In the genomic region with DNA sequence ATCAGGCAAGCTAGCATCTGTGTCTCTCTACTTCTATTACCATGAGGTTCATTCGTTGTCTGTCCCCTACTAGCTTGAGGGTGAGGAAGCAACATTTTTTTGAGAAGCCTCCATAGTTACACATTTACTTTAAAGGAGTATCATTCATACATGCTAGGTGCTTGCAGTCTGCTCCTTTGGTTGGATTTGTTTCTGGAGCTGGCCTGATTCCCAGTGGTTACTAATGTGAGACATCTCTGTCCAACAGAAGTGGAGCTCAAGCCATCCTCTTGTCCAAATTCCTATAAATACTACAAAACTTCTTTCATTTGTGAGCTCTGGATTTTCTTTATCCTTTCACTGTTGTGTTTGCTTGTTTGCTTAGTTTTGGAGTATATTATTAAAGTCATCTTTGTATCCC, we compare ENCODE assay signal across 18 mouse cellular contexts.
DNase-seq lines count a peak whose midpoint lies in the region.
"Had no signal": no experiment of that assay in that cellular context is flagged by ENCODE, and none has a peak within 500 bp of the region (broad histone marks: within the 10 kb centered on the region; RNA-seq: fewer than 3 reads in every experiment).

No protein-coding gene starts in this region.

- peak; percentile 27 to 36 for DNase-seq in frontal cortex, postnatal 36 days (ENCODE audit: low spot score in 2 of 2)
- no peak for DNase-seq in frontal cortex, postnatal 10 days (ENCODE audit: low spot score in 2 of 2)
- DNase-seq in cerebellum, adult 18-20 months = peak; percentile 24 to 45
- DNase-seq in cerebellum, adult 9-10 months = peak; percentile 26
- DNase-seq in cerebellum, postnatal 36 days = peak; percentile 21 to 39
- DNase-seq in heart, adult 11 months = no peak
- DNase-seq in testis, postnatal 10 days (ENCODE audit: low spot score) = no peak
- DNase-seq: adrenal gland, postnatal 25 days; embryo, embryonic 11 days; gastrocnemius, postnatal 14 days; heart, postnatal 36 days; kidney, adult 8-10 months; kidney, postnatal 10 days; layer of hippocampus, postnatal 36 days; liver; right cerebral cortex, postnatal 4 days; thymus, adult 2 months; thymus, postnatal 36 days had no signal

Comparison
In these comparisons a context has a peak if more than half of its experiments do, and no peak if none do; other contexts are left out.
1. DNase-seq: peak in frontal cortex, postnatal 36 days (2 of 2), cerebellum, adult 18-20 months (2 of 2), cerebellum, adult 9-10 months (single experiment) and cerebellum, postnatal 36 days (2 of 2); none in frontal cortex, postnatal 10 days (0 of 2), heart, adult 11 months (single experiment) and testis, postnatal 10 days (single experiment).